Mouse (Mus musculus): ENCODE results near the gene Socs4. TPM values are rescaled to one million over a fixed set of nuclear protein-coding genes. Genes with fewer than 3 reads are reported as not detected.
"Not testable (repeated sequence)": the region's sequence is repeated elsewhere in the genome, so short reads cannot be mapped to it uniquely, and the experiment has no call there.

Socs4 gene
- polyA plus RNA-seq, 1 experiment from 2014 or later, result 5.7 TPM

DNA sequence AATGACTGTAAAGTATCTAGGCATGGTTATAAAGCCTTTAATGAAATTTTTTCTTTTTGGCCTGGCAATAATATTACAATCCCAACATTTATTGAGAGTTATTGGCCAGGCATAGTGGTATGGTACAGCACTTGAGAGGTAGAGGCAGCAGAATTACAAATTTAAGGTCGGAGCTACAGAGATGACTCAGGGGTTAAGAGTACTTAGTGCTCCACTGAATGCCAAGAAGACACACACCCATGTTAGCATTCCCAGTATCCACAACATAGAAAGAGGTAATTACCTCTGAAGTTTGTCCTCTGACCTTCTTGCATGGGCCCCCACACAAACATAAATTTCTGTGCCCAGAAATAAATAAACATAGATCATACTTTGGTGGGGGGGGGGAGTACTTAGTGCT is 32.3 kb downstream of the Socs4 start:
- Histone ChIP-seq H3K4me2 (replicated peaks; ENCODE audit: low read depth, low read length) (no peak overlapping the region), H3K4me3 (ENCODE audit: low read length) (no peak overlapping the region), H3K9ac (ENCODE audit: low read depth, low read length) (no peak overlapping the region), H3K9me3 (ENCODE audit: control insufficient read depth, low read length) (no peaks in the 10 kb centered on the region), H3K27ac (ENCODE audit: low read depth, low read length) (no peak overlapping the region), H3K4me1 (ENCODE audit: control insufficient read depth, insufficient read depth, low read length) (no peaks in the 10 kb centered on the region), H3K27me3 (ENCODE audit: control insufficient read depth, insufficient read depth, low read length) (no peaks in the 10 kb centered on the region), H3K36me3 (ENCODE audit: control insufficient read depth, insufficient read depth, low read length) (peaks cover 55% of the 10 kb centered on the region)
- ATAC-seq (ENCODE audit: low FRiP score, low TSS enrichment), result no peak
- WGBS, result 94% methylated on average over 1 of the region's 1 CpGs

DNA sequence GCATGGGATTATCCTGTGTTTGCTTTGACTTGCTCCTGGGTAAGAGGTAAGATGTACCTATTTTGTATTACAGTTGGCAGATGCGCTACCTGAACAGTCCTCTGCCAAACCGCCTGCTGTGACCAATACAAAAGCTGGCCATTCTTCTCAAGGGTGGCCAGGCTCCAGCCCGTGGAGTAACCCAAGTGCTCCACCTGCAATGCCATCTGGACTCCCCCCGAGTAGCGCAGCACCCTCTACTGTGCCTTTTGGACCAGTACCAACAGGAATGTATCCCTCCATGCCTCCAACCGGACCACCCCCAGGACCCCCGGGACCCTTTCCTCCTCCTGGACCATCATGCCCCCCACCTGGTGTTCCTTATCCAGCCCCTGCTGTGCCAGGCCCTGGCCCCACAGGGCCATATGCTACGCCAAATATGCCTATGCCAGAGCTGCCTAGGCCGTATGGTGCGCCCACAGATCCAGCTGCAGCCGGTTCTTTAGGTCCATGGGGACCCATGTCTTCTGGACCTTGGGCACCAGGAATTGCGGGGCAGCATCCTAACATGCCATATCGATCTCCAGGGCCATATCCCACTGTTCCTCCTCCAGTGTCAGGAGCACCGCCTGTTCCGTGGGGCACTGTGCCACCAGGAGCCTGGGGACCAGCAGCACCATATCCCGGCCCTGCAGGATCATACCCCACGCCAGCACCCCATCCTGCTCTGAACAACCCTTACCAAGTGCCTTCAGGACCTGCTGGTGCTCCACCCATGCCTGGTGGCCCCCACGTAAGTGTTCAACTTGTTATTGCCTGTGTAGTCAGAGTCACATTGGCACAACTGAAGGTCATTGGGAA is 33.8 kb downstream of the Socs4 start:
- H3K4me1 ChIP-seq (ENCODE audit: control insufficient read depth, insufficient read depth, low read length), result no peaks in the 10 kb centered on the region
- H3K9ac ChIP-seq (ENCODE audit: low read depth, low read length), result no peak overlapping the region
- 0 out of 2 replicates have a peak, but pooled peaks have one; percentile 24 for ATAC-seq (ENCODE audit: low FRiP score, low TSS enrichment)
- WGBS, result 94% methylated on average over 18 of the region's 18 CpGs
- H3K4me2 ChIP-seq (replicated peaks; ENCODE audit: low read depth, low read length), result no peak overlapping the region
- no peaks in the 10 kb centered on the region for H3K9me3 ChIP-seq (ENCODE audit: control insufficient read depth, low read length)
- H3K4me3 ChIP-seq (ENCODE audit: low read length), result no peak overlapping the region
- H3K27me3 ChIP-seq (ENCODE audit: control insufficient read depth, insufficient read depth, low read length), result no peaks in the 10 kb centered on the region
- no peak overlapping the region for H3K27ac ChIP-seq (ENCODE audit: low read depth, low read length)
- peaks cover 65% of the 10 kb centered on the region for H3K36me3 ChIP-seq (ENCODE audit: control insufficient read depth, insufficient read depth, low read length)

DNA sequence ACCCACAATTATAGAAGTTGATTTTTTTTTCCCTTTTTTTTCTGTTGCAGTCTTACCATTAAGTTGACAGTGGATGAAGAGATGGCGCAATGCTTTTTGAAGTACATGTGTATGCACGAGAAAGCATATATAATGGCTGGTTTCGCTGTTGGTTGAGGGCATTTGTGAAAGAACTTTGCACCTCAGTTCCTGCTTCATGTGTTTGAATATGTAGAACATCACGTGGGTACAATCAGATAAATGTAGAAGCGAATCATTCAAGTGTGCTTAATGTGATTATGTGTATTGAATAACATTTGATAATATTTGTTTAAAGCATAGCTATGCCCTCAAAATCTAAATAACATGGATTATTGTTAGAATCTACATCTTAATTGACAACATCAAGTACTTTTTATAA is 42.6 kb downstream of the Socs4 start:
- no peak for ATAC-seq (ENCODE audit: low FRiP score, low TSS enrichment)
- Histone ChIP-seq H3K4me2 (replicated peaks; ENCODE audit: low read depth, low read length) (no peak overlapping the region), H3K4me3 (ENCODE audit: low read length) (no peak overlapping the region), H3K36me3 (ENCODE audit: control insufficient read depth, insufficient read depth, low read length) (peaks cover 53% of the 10 kb centered on the region), H3K4me1 (ENCODE audit: control insufficient read depth, insufficient read depth, low read length) (no peaks in the 10 kb centered on the region), H3K27ac (ENCODE audit: low read depth, low read length) (no peak overlapping the region), H3K9ac (ENCODE audit: low read depth, low read length) (no peak overlapping the region), H3K27me3 (ENCODE audit: control insufficient read depth, insufficient read depth, low read length) (no peaks in the 10 kb centered on the region), H3K9me3 (ENCODE audit: control insufficient read depth, low read length) (no peaks in the 10 kb centered on the region)
- WGBS, result 92% methylated on average over 5 of the region's 5 CpGs

DNA sequence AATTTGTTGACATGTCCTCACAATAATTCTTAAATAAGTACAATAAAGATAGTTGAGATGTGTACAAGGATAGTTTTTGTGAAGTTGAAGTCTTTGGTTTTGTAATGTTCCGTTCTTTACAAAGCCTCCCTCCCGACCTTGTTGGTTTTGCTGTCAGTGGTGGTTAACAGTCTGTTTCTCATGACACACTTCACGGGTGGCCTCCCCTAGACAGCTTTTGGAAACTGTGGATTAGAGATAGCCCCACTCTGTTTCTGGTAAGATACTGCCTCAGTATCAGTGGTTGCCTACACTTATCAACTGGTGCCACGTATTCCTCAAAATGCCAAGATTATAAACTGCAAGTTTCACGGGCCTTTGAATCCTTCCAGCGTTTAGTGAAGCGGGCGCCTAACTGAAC is 44.9 kb downstream of the Socs4 start:
- H3K9ac ChIP-seq (ENCODE audit: low read depth, low read length); H3K27me3 ChIP-seq (ENCODE audit: control insufficient read depth, insufficient read depth, low read length); H3K9me3 ChIP-seq (ENCODE audit: control insufficient read depth, low read length); H3K4me3 ChIP-seq (ENCODE audit: low read length); H3K27ac ChIP-seq (ENCODE audit: low read depth, low read length); ATAC-seq (ENCODE audit: low FRiP score, low TSS enrichment); H3K4me1 ChIP-seq (ENCODE audit: control insufficient read depth, insufficient read depth, low read length); H3K4me2 ChIP-seq (replicated peaks; ENCODE audit: low read depth, low read length): not testable (repeated sequence)
- 86% methylated on average over 5 of the region's 8 CpGs for WGBS
- peaks cover 34% of the 10 kb centered on the region for H3K36me3 ChIP-seq (ENCODE audit: control insufficient read depth, insufficient read depth, low read length)

GRCm38 (mm10) chr14:47325965-47326761 is 49.4 kb downstream of the Socs4 start:
- Histone ChIP-seq H3K9ac (ENCODE audit: low read depth, low read length) (no peak overlapping the region), H3K27me3 (ENCODE audit: control insufficient read depth, insufficient read depth, low read length) (no peaks in the 10 kb centered on the region), H3K4me2 (replicated peaks; ENCODE audit: low read depth, low read length) (no peak overlapping the region), H3K4me3 (ENCODE audit: low read length) (no peak overlapping the region), H3K4me1 (ENCODE audit: control insufficient read depth, insufficient read depth, low read length) (no peaks in the 10 kb centered on the region), H3K36me3 (ENCODE audit: control insufficient read depth, insufficient read depth, low read length) (no peaks in the 10 kb centered on the region; the same call in 1 of the 2 replicates), H3K27ac (ENCODE audit: low read depth, low read length) (no peak overlapping the region), H3K9me3 (ENCODE audit: control insufficient read depth, low read length) (no peaks in the 10 kb centered on the region)
- WGBS, result 81% methylated on average over 9 of the region's 9 CpGs
- ATAC-seq (ENCODE audit: low FRiP score, low TSS enrichment), result no peak

DNA sequence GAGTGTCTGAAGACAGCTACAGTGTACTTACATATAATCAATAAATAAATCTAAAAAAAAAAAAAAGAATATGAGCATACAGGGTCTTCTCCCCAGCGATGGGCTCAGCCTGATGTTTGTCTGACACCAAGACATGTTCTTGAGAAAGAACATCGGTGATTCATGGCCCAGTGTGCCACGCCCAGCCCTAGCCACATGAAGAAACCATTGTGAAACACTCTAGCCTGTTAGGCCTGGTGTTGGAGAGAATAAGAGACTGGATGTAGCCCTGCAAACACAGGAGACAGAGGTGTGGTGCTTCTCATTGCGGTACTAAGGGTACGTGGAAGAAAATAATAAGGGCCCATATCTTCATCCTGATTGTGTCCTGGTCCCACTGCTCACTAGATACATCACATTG is 50.6 kb downstream of the Socs4 start:
- H3K27me3 ChIP-seq (ENCODE audit: control insufficient read depth, insufficient read depth, low read length), result no peaks in the 10 kb centered on the region
- H3K9ac ChIP-seq (ENCODE audit: low read depth, low read length), result no peak overlapping the region
- H3K36me3 ChIP-seq (ENCODE audit: control insufficient read depth, insufficient read depth, low read length), result no peaks in the 10 kb centered on the region; the same call in 1 of the 2 replicates
- H3K4me2 ChIP-seq (replicated peaks; ENCODE audit: low read depth, low read length), result no peak overlapping the region
- no peak overlapping the region for H3K4me3 ChIP-seq (ENCODE audit: low read length)
- no peaks in the 10 kb centered on the region for H3K4me1 ChIP-seq (ENCODE audit: control insufficient read depth, insufficient read depth, low read length)
- ATAC-seq (ENCODE audit: low FRiP score, low TSS enrichment), result no peak
- H3K9me3 ChIP-seq (ENCODE audit: control insufficient read depth, low read length), result no peaks in the 10 kb centered on the region
- no peak overlapping the region for H3K27ac ChIP-seq (ENCODE audit: low read depth, low read length)
- 95% methylated on average over 5 of the region's 5 CpGs for WGBS

- H3K4me1 ChIP-seq (ENCODE audit: control insufficient read depth, insufficient read depth, low read length), result no peaks in the 10 kb centered on the region
- 69% methylated on average over 5 of the region's 5 CpGs for WGBS
Observed at GRCm38 (mm10) chr14:47331920-47332319, 55.2 kb downstream of the Socs4 start.

DNA sequence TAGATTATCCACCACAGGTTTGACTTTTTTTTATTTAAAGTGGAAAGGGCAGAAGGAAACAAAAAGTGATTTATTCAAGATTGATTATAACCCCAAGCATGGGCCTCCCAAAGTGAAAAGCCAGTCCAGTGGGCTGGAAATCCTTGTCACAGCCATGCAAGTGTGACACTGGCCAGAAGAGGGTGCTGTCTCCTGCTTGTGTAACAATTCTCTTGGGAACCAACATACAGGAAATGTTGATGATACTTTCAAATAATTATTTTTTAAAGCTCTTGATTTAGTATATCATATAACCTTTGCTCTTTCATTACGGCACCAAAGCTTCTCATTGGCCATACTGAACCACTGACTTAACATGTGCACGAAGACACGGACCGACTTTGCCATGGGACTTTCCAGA is 58.1 kb downstream of the Socs4 start:
- H3K36me3 ChIP-seq (ENCODE audit: control insufficient read depth, insufficient read depth, low read length), result no peaks in the 10 kb centered on the region
- no peaks in the 10 kb centered on the region for H3K4me1 ChIP-seq (ENCODE audit: control insufficient read depth, insufficient read depth, low read length)
- no peaks in the 10 kb centered on the region for H3K27me3 ChIP-seq (ENCODE audit: control insufficient read depth, insufficient read depth, low read length)
- no peaks in the 10 kb centered on the region for H3K9me3 ChIP-seq (ENCODE audit: control insufficient read depth, low read length)
- H3K4me2 ChIP-seq (replicated peaks; ENCODE audit: low read depth, low read length), result no peak overlapping the region
- ATAC-seq (ENCODE audit: low FRiP score, low TSS enrichment), result no peak
- WGBS, result 79% methylated on average over 4 of the region's 4 CpGs
- H3K27ac ChIP-seq (ENCODE audit: low read depth, low read length), result no peak overlapping the region
- H3K4me3 ChIP-seq (ENCODE audit: low read length), result no peak overlapping the region
- no peak overlapping the region for H3K9ac ChIP-seq (ENCODE audit: low read depth, low read length)

More at GRCm38 (mm10) chr14:47331920-47332319, 55.2 kb downstream of the Socs4 start:
- no peak overlapping the region for H3K4me3 ChIP-seq (ENCODE audit: low read length)
- no peaks in the 10 kb centered on the region for H3K9me3 ChIP-seq (ENCODE audit: control insufficient read depth, low read length)
- no peaks in the 10 kb centered on the region for H3K27me3 ChIP-seq (ENCODE audit: control insufficient read depth, insufficient read depth, low read length)
- no peak overlapping the region for H3K4me2 ChIP-seq (replicated peaks; ENCODE audit: low read depth, low read length)
- no peak overlapping the region for H3K9ac ChIP-seq (ENCODE audit: low read depth, low read length)
- H3K27ac ChIP-seq (ENCODE audit: low read depth, low read length), result no peak overlapping the region
- H3K36me3 ChIP-seq (ENCODE audit: control insufficient read depth, insufficient read depth, low read length), result no peaks in the 10 kb centered on the region
- no peak for ATAC-seq (ENCODE audit: low FRiP score, low TSS enrichment)

- no peak overlapping the region for H3K27ac ChIP-seq (ENCODE audit: low read depth, low read length)
- H3K4me1 ChIP-seq (ENCODE audit: control insufficient read depth, insufficient read depth, low read length), result no peaks in the 10 kb centered on the region
- H3K9ac ChIP-seq (ENCODE audit: low read depth, low read length), result no peak overlapping the region
- 62% methylated on average over 3 of the region's 3 CpGs for WGBS
- no peaks in the 10 kb centered on the region for H3K27me3 ChIP-seq (ENCODE audit: control insufficient read depth, insufficient read depth, low read length)
- H3K4me3 ChIP-seq (ENCODE audit: low read length), result no peak overlapping the region
- H3K9me3 ChIP-seq (ENCODE audit: control insufficient read depth, low read length), result no peaks in the 10 kb centered on the region
- ATAC-seq (ENCODE audit: low FRiP score, low TSS enrichment), result no peak
- no peak overlapping the region for H3K4me2 ChIP-seq (replicated peaks; ENCODE audit: low read depth, low read length)
- no peaks in the 10 kb centered on the region for H3K36me3 ChIP-seq (ENCODE audit: control insufficient read depth, insufficient read depth, low read length)
Observed at GRCm38 (mm10) chr14:47335300-47335699, 58.6 kb downstream of the Socs4 start.

Data from kidney, embryonic 14.5 days (tissue).